Mouse (Mus musculus) C2C12 (cell line): ENCODE results near the gene Mical2. TPM values are rescaled to one million over a fixed set of nuclear protein-coding genes. Genes with fewer than 3 reads are reported as not detected.

Experiments used
- H3K27me3 ChIP-seq: one replicate; pipeline ENCODE4 v1.6.1; 2011; ENCODE audit not compliant: control insufficient read depth, insufficient read depth, insufficient read length
- H3K36me3 ChIP-seq: one replicate; pipeline ENCODE4 v1.6.1; 2011; ENCODE audit not compliant: control insufficient read depth, insufficient read depth
- H3K4me3 ChIP-seq: one replicate; pipeline ENCODE4 v1.5.1; 2011; ENCODE audit warnings: mild to moderate bottlenecking, control low read depth; ENCODE audit not compliant: poor library complexity, insufficient read depth, severe bottlenecking
- H3K79me2 ChIP-seq: one replicate; pipeline ENCODE4 v1.6.1; 2011; ENCODE audit not compliant: control insufficient read depth, insufficient read depth
- H3K79me3 ChIP-seq: one replicate; pipeline ENCODE4 v1.6.1; 2011; ENCODE audit warnings: low read depth, control low read depth
- H3ac ChIP-seq: one replicate; pipeline ENCODE3; 2011; ENCODE audit warnings: low read depth; ENCODE audit not compliant: control insufficient read depth, insufficient read length
- CEBPB ChIP-seq: IDR thresholded peaks from one replicate; pipeline ENCODE4 v1.6.1; 2011; ENCODE audit warnings: low read depth, mild to moderate bottlenecking, control low read depth, moderate library complexity
- CTCF ChIP-seq: IDR thresholded peaks from one replicate; pipeline ENCODE4 v1.5.1; 2011; ENCODE audit not compliant: control insufficient read depth, insufficient read depth, insufficient read length
- FOSL1 ChIP-seq: IDR thresholded peaks from one replicate; pipeline ENCODE4 v1.8.0; 2011; ENCODE audit warnings: mild to moderate bottlenecking, low read length; ENCODE audit not compliant: poor library complexity, insufficient read depth, severe bottlenecking
- MAX ChIP-seq: IDR thresholded peaks from one replicate; pipeline ENCODE4 v1.6.1; 2011; ENCODE audit warnings: mild to moderate bottlenecking, control low read depth
- MYOD1 ChIP-seq: IDR thresholded peaks from one replicate; pipeline ENCODE4 v1.6.1; 2011; ENCODE audit warnings: low read depth; ENCODE audit not compliant: control insufficient read depth, insufficient read length
- MYOG ChIP-seq: IDR thresholded peaks from one replicate; pipeline ENCODE4 v1.6.1; 2011; ENCODE audit not compliant: control insufficient read depth, insufficient read length; ENCODE audit errors: extremely low read depth
- USF1 ChIP-seq: IDR thresholded peaks from one replicate; pipeline ENCODE4 v1.6.1; 2011; ENCODE audit warnings: low read depth, mild to moderate bottlenecking, control low read depth, moderate library complexity
- long read RNA-seq, 2 experiments: library from polyadenylated mRNA; unstranded; transcript quantifications; one replicate each; pipeline ENCODE4 v2.0.0; 2019 to 2020
- polyA plus RNA-seq: library from polyadenylated mRNA; unstranded; fragments of >200 nt; fragmentation: generic; extraction: Trizol; gene quantifications from one replicate; pipeline ENCODE4 v1.2.1, GENCODE M21; 2012; ENCODE audit warnings: missing spikeins

Mical2 gene
- polyA plus RNA-seq = 76.9 TPM
- long read RNA-seq, experiment 1, full-length matches to known transcripts = 3 of 8 reads
- long read RNA-seq, experiment 1, partial matches to known transcripts = 2 of 8 reads
- long read RNA-seq, experiment 1, other reads (novel, unspliced or antisense) = 3 of 8 reads
- long read RNA-seq, experiment 2, full-length matches to known transcripts = 54 of 90 reads
- long read RNA-seq, experiment 2, partial matches to known transcripts = 16 of 90 reads
- long read RNA-seq, experiment 2, other reads (novel, unspliced or antisense) = 20 of 90 reads

DNA sequence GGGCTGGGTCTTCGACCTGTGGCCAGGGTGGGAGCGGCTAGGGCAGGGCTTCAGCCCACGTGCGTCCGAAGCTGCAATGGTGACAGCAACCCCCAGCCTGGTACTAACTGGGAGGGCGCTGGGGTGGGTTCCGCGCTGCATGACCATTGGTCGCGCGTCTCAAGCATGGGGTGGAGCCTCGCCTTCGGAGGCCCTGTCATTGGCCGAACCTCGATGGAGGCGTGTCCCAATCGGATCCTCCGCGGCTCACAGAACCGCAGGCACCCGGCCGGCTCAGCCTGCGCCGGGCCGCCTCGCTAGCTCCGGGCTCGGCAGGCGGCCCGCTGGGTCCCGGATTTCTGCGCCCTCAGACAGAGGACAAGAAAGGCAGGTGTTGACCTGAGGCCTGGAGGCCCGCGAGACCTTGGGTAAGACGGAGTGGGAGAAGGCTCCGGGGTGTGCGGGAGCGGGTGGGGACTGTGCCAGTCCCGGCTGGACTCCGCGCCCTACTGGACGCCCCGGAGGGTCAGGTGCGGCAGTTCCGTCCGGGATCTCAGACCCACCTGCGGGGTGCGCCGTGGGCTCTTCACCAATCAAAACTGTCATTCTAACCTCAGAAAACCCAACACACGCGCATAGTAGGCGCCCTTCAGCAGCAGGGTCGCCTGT lies at the start of gene Mical2:
Mical2 (plus strand) TSS at position 242 of the 648 bp plus-strand sequence.
- Histone ChIP-seq H3ac (peak within 1 kb of the TSS; percentile 99), H3K79me3 (peaks cover 41% of the 10 kb centered on the region), H3K27me3 (no peaks in the 10 kb centered on the region), H3K4me3 (peak within 1 kb of the TSS; percentile 83), H3K36me3 (peaks cover 3% of the 10 kb centered on the region), H3K79me2 (peaks cover 50% of the 10 kb centered on the region)
- TF ChIP-seq USF1 = peak; percentile 26
- TF ChIP-seq MAX = peak; percentile 89
- no peak for TF ChIP-seq MYOD1
- no peak for TF ChIP-seq MYOG
- TF ChIP-seq FOSL1 = no peak

DNA sequence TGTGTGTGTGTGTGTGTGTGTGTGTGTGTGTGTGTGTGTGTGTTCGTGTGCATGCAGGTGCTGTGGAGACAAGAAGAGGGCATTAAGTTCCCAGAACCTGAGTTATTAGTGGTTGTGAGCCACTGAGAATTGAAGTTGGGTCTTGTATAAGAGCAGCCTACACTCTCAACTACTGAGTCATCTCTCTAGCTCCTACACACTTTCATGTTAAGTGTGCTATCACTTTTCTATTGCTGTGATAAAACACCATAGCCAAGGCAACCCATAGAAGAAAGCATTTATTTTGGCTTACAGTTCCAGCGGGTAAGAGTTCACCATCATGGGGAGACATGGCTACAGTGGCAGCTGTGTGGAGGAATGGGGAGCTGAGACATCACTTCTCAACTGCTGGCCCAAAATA lies 49.0 kb upstream of the Mical2 start:
- no peak overlapping the region for H3ac ChIP-seq
- H3K27me3 ChIP-seq = no peaks in the 10 kb centered on the region
- H3K4me3 ChIP-seq = no peak overlapping the region
- H3K79me3 ChIP-seq = no peaks in the 10 kb centered on the region
- TF ChIP-seq CEBPB (no peak), USF1 (no peak), MAX (no peak), FOSL1 (no peak), MYOD1 (no peak), MYOG (no peak), CTCF (no peak)
- no peaks in the 10 kb centered on the region for H3K36me3 ChIP-seq
- H3K79me2 ChIP-seq = no peaks in the 10 kb centered on the region

DNA sequence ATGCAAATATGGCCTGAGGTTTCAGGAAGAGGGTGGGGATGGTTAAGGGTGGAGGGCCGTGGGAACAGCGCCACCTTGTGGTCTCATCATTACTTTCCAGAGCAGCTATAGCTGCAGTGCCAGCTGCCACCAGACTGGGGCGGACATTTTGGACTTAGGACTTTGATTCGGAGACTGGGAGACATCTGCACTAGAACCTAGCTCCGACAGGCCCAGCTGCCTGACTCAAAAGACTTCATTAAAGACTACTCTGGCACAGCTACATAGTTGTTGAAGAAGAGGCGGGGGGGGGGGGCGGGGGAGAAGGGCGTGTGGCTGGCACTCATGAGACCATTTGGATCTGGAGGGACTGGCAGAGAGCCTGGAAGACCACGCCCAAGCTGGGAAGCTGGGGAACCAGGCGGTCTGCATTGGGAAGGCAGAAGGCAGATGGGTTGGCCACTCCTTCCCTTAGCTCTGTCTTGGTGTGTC lies 45.4 kb upstream of the Mical2 start:
- Histone ChIP-seq H3K27me3 (no peaks in the 10 kb centered on the region), H3K79me2 (no peaks in the 10 kb centered on the region), H3ac (no peak overlapping the region), H3K79me3 (no peaks in the 10 kb centered on the region), H3K36me3 (no peaks in the 10 kb centered on the region), H3K4me3 (no peak overlapping the region)
- TF ChIP-seq CTCF (peak; percentile 94), FOSL1 (no peak)

DNA sequence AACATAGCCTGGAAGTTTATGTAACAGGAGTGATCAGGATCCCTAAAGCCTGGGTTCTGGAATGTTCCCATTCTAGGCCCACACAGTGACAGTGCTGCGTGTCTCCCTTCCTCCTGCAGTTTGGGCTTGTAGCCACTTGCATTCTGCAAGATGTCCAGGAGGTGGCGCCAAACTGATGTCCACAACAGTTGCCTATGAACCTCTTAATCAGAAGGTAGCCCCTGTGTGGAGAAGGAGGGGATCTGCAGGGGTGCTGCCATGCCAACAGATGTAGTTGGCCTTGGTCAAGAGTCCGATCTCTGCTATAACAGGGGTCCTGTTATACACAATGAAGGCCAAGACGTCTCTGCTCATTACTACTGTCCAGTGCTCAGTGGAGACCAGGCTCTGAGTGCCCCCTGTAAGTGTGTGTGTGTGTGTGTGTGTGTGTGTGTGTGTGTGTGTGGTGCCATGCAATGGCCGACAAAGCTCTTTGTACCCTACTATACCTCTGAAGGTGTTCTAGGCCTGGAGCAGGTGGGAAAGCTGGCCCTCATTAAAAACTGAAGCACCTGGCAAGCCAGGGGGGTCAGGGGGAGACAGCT lies 42.3 kb upstream of the Mical2 start:
- Histone ChIP-seq H3K79me3 (no peaks in the 10 kb centered on the region), H3ac (no peak overlapping the region), H3K27me3 (no peaks in the 10 kb centered on the region), H3K79me2 (no peaks in the 10 kb centered on the region), H3K36me3 (no peaks in the 10 kb centered on the region), H3K4me3 (no peak overlapping the region)
- no peak for TF ChIP-seq CEBPB
- TF ChIP-seq CTCF = peak; percentile 85
- TF ChIP-seq FOSL1 = no peak
- no peak for TF ChIP-seq MYOD1

DNA sequence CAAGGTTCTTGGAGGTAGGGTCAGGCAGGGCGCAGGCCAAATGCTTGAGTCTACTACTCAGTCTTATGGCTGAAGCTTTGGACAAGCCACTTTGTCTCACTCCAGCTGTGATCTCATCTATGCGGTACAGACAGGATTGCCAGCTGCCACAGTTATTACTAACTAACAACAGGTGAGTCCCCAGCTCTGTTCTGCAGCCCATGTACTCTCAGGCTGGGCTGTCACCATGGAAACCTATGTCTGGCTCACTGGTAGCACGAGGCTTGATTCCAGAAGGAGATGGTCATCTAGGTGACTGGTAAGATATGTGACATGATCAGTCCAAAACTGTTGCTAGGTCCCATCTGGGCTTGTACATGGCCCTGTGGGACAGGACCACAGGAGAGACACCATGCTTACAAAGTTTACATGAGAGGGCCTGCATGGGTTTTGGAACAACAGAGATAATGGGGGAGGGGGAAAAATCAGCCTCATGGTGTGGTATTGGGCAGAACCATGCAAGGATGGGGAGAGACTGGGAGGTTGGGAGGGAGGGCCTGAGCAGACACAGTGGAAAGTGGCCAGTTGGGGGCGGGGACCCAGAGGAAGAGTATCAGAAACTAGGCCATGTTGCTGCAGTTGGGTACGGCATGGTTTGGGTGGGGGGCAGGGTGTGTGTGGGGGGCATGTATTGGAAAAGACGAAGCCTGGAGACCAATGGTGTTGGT lies 41.0 kb upstream of the Mical2 start:
- H3K79me2 ChIP-seq = no peaks in the 10 kb centered on the region
- no peaks in the 10 kb centered on the region for H3K79me3 ChIP-seq
- no peak overlapping the region for H3K4me3 ChIP-seq
- H3K36me3 ChIP-seq = no peaks in the 10 kb centered on the region
- TF ChIP-seq CEBPB (no peak), USF1 (no peak), MAX (no peak), MYOD1 (peak; percentile 89), MYOG (no peak)
- H3ac ChIP-seq = no peak overlapping the region
- H3K27me3 ChIP-seq = no peaks in the 10 kb centered on the region
